Mouse (Mus musculus) forebrain, postnatal 0 days (tissue): ENCODE measurements at regions not wholly inside any gene's neighbourhood (a gene's known extent, or its start where the extent isn't known, plus 50 kb on each side); places are given as distances from the start of the nearest gene placed in this dataset.

Source experiments
- ATAC-seq: fragments of 200-750 bp; cut with Nextera tagmentation; 2 replicates; pipeline ENCODE4 v1.8.0; 2017; ENCODE audit warnings: mild to moderate bottlenecking, moderate library complexity
- DNase-seq: peaks from one replicate; pipeline ENCODE4 v3.0.0-alpha.2; 2015
- H3K27ac ChIP-seq: fragments of 300-500 bp; sonication (generic); 2 replicates; pipeline ENCODE4 v1.5.1; 2014; ENCODE audit warnings: low read depth, mild to moderate bottlenecking, antibody characterized with exemption, low read length, moderate library complexity, mixed read lengths
- H3K27me3 ChIP-seq: fragments of 300-500 bp; sonication (generic); 2 replicates; pipeline ENCODE4 v1.6.1; 2014; ENCODE audit warnings: mild to moderate bottlenecking, low read length, mixed read lengths; ENCODE audit not compliant: insufficient read depth
- H3K36me3 ChIP-seq: fragments of 300-500 bp; sonication (generic); 2 replicates; pipeline ENCODE4 v1.6.1; 2014; ENCODE audit warnings: mild to moderate bottlenecking, moderate library complexity; ENCODE audit not compliant: insufficient read depth
- H3K4me1 ChIP-seq: fragments of 300-500 bp; sonication (generic); 2 replicates; pipeline ENCODE4 v1.6.1; 2014; ENCODE audit warnings: antibody characterized with exemption; ENCODE audit not compliant: insufficient read depth
- H3K4me2 ChIP-seq: fragments of 300-500 bp; sonication (generic); 2 replicates; pipeline ENCODE4 v1.6.1; 2014; ENCODE audit warnings: low read depth, mild to moderate bottlenecking, moderate library complexity
- H3K4me3 ChIP-seq: fragments of 300-500 bp; sonication (generic); 2 replicates; pipeline ENCODE4 v1.5.1; 2014; ENCODE audit warnings: low read depth, low read length, mixed read lengths
- H3K9ac ChIP-seq: fragments of 300-500 bp; sonication (generic); 2 replicates; pipeline ENCODE4 v1.6.1; 2014; ENCODE audit warnings: mild to moderate bottlenecking
- H3K9me3 ChIP-seq: fragments of 300-500 bp; sonication (generic); 2 replicates; pipeline ENCODE4 v1.6.1; 2016; ENCODE audit warnings: low read length
- CTCF ChIP-seq: sonication (generic); IDR thresholded peaks from 2 replicates; pipeline ENCODE4 v1.5.1; 2016; ENCODE audit warnings: antibody characterized with exemption, control low read depth, low read depth
- WGBS: fragments of 180-500 bp; shearing (Covaris S2); extraction: QIAGEN DNeasy Blood & Tissue Kit; methylation state at CpG from one replicate; pipeline ENCODE4 v1.1.7; 2014; 5-methylcytosine and 5-hydroxymethylcytosine counted together

DNA sequence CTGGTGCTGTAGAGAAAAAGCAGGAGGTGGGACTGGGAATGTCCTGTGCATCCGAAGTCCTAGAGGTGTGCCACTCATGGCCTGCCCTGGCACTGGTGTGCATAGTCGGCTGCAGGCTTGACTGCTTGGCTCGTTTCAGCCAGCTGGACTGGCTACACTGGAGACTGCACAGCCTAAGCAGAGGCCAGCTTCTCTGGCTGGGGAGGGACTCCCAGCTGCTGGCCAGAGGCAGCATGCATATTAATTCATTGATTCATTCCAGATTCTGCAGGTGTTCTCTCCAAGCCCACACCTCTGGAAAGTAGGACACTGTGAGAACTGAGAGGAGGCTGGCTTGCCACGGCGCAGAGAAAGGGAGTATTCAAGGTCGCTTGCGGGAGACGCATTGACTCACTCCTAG is 385.9 kb downstream of the Eipr1 start:
- Histone ChIP-seq H3K36me3 (no peaks in the 10 kb centered on the region), H3K27ac (peak overlapping the region; percentile 73), H3K27me3 (no peaks in the 10 kb centered on the region), H3K9me3 (no peaks in the 10 kb centered on the region), H3K9ac (no peak overlapping the region), H3K4me3 (no peak overlapping the region), H3K4me2 (no peak overlapping the region), H3K4me1 (peaks cover 31% of the 10 kb centered on the region)
- WGBS = 52% methylated on average over 8 of the region's 8 CpGs
- ATAC-seq (peak; percentile 52), DNase-seq (peak; percentile 50)
- TF ChIP-seq CTCF = no peak

DNA sequence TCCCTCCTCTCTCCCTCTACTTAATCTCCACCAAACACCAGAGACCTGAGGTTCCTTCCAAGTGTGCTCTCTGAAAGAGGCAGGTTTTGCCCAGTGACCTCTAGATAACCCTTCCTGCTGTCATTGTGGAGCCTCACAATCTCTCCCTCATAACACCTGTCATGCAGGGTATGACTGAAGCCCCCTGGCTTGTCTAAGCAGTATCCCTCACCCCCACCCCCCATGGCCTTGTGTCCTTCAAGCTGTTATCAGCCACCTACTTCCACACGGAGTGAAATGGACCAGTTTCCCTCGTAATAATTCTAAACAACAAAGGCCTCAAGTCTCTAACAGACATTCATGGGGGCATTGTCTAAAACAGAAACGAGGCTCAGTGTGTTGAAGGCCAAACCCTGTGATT is 387.6 kb upstream of the Myt1l start:
- Histone ChIP-seq H3K4me3 (no peak overlapping the region), H3K9me3 (no peaks in the 10 kb centered on the region), H3K4me1 (peaks cover 31% of the 10 kb centered on the region), H3K27me3 (no peaks in the 10 kb centered on the region), H3K9ac (no peak overlapping the region), H3K27ac (peak overlapping the region; percentile 73), H3K4me2 (no peak overlapping the region), H3K36me3 (no peaks in the 10 kb centered on the region)
- no peak for TF ChIP-seq CTCF
- DNase-seq (no peak), ATAC-seq (no peak)
- 22% methylated on average over 3 of the region's 3 CpGs for WGBS

DNA sequence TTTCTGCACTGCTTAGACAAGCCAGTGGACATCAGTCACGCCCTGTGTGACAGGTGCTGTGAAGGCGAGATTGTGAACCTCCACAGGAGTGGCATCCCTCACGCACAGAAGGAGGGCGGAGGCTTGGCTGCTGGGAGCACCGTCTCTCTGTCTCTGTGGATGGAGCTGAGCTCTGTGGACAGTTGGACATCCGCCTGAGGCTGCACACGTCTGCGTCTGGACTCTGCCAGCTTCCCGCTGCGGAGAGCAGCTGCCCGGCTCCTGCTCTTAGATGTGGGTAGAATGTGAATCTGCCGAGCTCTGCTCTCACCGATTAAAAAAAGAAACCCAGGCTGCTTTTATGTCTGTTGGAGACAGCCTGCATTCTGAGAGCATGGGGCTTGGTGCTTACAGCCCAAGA is 387.1 kb upstream of the Myt1l start:
- ATAC-seq (peak; percentile 76), DNase-seq (peak; percentile 83)
- no peaks in the 10 kb centered on the region for H3K36me3 ChIP-seq
- H3K9ac ChIP-seq = peak overlapping the region; percentile 44
- TF ChIP-seq CTCF = no peak
- no peaks in the 10 kb centered on the region for H3K27me3 ChIP-seq
- H3K4me1 ChIP-seq = peaks cover 31% of the 10 kb centered on the region
- H3K27ac ChIP-seq = peak overlapping the region; percentile 73
- no peak overlapping the region for H3K4me3 ChIP-seq
- 11% methylated on average over 13 of the region's 13 CpGs for whole genome bisulfite sequencing
- peak overlapping the region; percentile 30 for H3K4me2 ChIP-seq
- no peaks in the 10 kb centered on the region for H3K9me3 ChIP-seq

DNA sequence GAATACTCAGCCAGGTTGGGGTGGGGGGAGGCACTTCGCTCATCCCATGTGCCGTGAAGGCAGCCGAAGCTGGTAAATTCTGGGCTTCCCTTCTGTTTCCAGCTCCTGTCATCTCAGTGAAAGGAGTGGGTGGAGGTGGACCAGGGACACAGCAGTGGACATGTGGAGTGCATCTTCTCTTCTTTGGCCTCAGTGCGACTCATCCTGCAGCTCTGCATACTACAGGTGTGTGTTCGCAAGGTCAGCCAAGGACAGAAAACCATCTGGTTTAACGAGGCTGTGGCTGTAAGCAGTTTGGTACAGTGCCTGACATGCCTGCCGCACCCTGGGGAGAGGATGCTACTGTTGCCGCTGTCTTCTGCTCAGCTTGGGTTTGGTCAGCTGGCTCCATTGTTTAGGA is 386.3 kb upstream of the Myt1l start:
- DNase-seq = no peak
- H3K4me2 ChIP-seq = no peak overlapping the region

DNA sequence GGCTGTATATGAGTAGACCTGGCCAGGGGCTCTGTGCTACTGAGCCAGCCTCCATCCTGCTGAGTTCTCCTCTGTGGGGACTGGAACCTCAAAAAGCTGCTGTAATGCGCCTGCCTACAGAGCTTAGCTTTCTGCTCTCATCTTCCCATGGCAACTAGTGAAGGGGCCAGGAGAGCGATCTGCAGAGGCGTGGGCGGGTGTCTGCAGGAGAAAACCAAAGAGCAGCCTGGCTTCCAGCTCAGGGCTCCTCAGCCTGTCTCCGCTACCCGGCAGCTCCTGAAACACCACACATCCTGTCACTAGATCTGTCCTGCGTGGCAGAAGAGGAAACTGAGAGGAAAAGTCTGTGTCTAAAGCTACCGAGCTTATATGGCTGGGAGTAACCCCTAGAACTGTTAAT is 384.9 kb upstream of the Myt1l start:
- Histone ChIP-seq H3K9ac (no peak overlapping the region), H3K27ac (no peak overlapping the region), H3K27me3 (no peaks in the 10 kb centered on the region), H3K4me2 (no peak overlapping the region), H3K4me1 (peaks cover 18% of the 10 kb centered on the region), H3K4me3 (no peak overlapping the region), H3K36me3 (no peaks in the 10 kb centered on the region), H3K9me3 (no peaks in the 10 kb centered on the region)
- DNase-seq (peak; percentile 17), ATAC-seq (0 out of 2 replicates have a peak, but pooled peaks have one; percentile 7)
- 62% methylated on average over 8 of the region's 8 CpGs for WGBS
- no peak for TF ChIP-seq CTCF

More for the DNA sequence above, 386.3 kb upstream of the Myt1l start:
- WGBS = 56% methylated on average over 8 of the region's 8 CpGs
- no peaks in the 10 kb centered on the region for H3K27me3 ChIP-seq
- H3K4me3 ChIP-seq = no peak overlapping the region
- peak overlapping the region; percentile 44 for H3K9ac ChIP-seq
- H3K27ac ChIP-seq = peak overlapping the region; percentile 73
- H3K9me3 ChIP-seq = no peaks in the 10 kb centered on the region
- peaks cover 25% of the 10 kb centered on the region for H3K4me1 ChIP-seq
- no peaks in the 10 kb centered on the region for H3K36me3 ChIP-seq
- 0 out of 2 replicates have a peak, but pooled peaks have one; percentile 0 for ATAC-seq
- no peak for TF ChIP-seq CTCF

DNA sequence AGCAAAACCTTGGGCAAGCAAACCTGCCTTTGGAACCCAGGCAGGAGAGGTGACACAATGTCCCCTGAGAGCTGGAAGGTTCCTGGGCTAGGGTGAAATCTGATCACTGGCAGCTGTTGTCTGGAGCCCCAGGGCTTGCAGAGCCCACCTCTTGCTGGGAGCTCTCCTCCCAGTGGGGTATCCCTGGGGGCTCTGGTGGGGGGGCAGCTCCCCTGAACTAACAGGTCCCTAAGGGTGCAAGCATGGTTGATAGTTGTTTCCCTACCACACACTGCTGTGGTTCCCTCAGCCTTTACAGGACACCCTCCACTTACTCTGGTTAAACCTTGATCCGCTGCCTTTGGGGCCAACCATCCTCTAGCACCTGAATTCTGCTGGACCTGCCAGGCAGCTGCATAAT is 367.3 kb upstream of the Myt1l start:
- H3K9me3 ChIP-seq = no peaks in the 10 kb centered on the region
- DNase-seq = no peak
- TF ChIP-seq CTCF = no peak
- H3K27ac ChIP-seq = no peak overlapping the region
- no peaks in the 10 kb centered on the region for H3K4me1 ChIP-seq
- no peak for ATAC-seq
- H3K36me3 ChIP-seq = no peaks in the 10 kb centered on the region
- no peak overlapping the region for H3K4me2 ChIP-seq
- H3K9ac ChIP-seq = no peak overlapping the region
- H3K27me3 ChIP-seq = no peaks in the 10 kb centered on the region
- no peak overlapping the region for H3K4me3 ChIP-seq
- WGBS = 88% methylated on average over 1 of the region's 1 CpGs

DNA sequence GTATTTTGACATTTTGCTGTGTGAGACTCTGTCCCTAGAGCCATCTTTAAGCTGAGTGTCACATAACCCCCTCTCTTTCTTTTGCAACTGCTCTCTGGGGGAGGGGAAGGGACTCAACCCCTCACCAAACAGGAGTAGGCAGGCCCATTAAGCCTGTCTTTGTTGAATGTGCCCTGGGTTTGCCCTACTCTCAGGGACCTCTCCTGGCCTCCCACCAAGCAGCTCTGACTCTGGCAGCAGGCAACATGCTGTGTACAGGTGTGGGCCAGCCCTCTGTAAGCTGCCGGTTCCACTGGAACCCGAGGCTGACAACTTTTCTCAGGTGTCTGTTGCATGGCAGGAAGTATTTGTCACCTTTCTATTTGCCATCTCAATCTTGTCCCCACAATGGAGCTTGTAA is 366.6 kb upstream of the Myt1l start:
- Histone ChIP-seq H3K9me3 (no peaks in the 10 kb centered on the region), H3K36me3 (no peaks in the 10 kb centered on the region), H3K4me2 (no peak overlapping the region), H3K27me3 (no peaks in the 10 kb centered on the region), H3K4me1 (no peaks in the 10 kb centered on the region), H3K27ac (no peak overlapping the region), H3K4me3 (no peak overlapping the region), H3K9ac (no peak overlapping the region)
- DNase-seq = no peak
- no peak for TF ChIP-seq CTCF
- ATAC-seq = no peak
- 18% methylated on average over 2 of the region's 2 CpGs for WGBS

DNA sequence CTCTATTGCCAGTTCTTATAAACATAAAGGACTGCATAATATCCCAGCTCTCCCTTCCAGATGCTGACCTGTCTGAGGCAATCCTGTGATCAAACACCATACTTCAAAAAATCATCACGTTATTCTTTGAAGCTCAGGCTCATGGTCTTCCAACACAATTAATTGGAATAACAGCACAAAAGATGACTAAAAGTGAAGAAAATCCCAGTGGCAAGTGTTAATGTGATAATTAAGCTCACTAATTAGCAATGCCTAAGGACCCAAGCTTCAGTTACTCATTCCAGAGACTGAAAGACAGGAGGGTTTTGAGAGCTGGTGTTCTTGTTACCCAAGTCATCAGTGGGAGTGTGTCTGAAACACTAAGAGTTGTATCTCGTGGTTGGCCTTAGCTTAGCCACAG is 363.5 kb upstream of the Myt1l start:
- Histone ChIP-seq H3K9me3 (no peaks in the 10 kb centered on the region), H3K9ac (no peak overlapping the region), H3K4me2 (no peak overlapping the region), H3K4me1 (no peaks in the 10 kb centered on the region), H3K4me3 (no peak overlapping the region), H3K27ac (no peak overlapping the region), H3K27me3 (no peaks in the 10 kb centered on the region), H3K36me3 (no peaks in the 10 kb centered on the region)
- WGBS = 42% methylated on average over 2 of the region's 2 CpGs
- TF ChIP-seq CTCF = no peak
- ATAC-seq (no peak), DNase-seq (no peak)
